Comparison of ENCODE assay signal across 9 mouse cellular contexts in the genomic region with DNA sequence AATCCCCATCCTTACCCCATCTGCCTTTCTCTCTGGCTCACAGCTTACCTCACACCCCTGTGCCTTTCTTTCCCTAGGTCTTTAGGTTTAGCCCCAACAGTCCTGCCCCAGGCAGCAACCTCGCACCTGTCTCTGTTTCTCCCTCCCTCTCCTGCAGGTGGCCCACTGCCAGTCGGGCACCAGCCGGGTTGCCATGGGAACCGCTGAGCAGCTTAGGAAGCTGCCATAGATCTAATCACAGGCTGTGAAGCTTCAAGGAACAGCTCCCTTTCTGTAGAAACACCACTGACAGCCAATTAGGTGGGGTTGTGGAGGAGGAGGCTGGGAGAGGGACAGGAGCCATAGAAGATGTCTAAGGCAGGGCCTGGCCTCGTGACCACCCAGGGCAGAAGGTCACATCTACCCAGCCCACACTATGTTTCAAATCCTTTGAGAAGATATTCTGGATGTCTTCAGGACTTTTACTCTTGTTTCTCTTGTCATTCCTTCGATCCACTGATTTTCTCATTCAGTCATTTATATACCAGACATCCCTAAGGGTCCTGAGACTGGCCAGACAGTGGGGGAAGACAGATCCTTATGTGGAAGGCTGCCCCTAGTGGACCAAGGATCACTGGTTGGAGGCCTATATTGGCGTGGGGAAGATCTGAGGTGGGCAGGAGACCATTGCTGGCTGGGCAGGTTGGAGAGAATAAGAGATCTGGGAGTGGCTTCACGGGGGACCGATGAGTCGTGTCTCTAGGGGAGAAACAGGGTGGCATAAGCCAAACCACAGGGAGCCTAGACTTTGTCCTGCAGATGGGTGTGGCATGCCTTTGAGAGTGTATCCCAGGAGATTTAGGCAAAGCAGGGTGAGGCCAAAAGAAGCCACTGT.
A peak's percentile ranks its signal among the peaks of the same experiment; 100 is the strongest.
DNase-seq lines count a peak whose midpoint lies in the region; ATAC-seq and TF ChIP-seq lines count a peak whose summit lies in the region.
"Had no signal": no experiment of that assay in that cellular context is flagged by ENCODE, and none has a peak within 500 bp of the region (broad histone marks: within the 10 kb centered on the region; RNA-seq: fewer than 3 reads in every experiment).

No protein-coding gene starts in this region.

- no peaks in the 10 kb centered on the region for H3K9me3 ChIP-seq in forebrain, embryonic 13.5 days (replicated peaks)
- H3K9me3 ChIP-seq in midbrain, embryonic 12.5 days = peaks cover 8% of the 10 kb centered on the region; the same call in 1 of the 2 replicates

- H3K9ac ChIP-seq in forebrain, embryonic 13.5 days = no peak overlapping the region
- H3K9ac ChIP-seq in midbrain, embryonic 12.5 days (replicated peaks) = 0 out of 2 replicates have a peak overlapping the region, but pooled peaks have one; percentile 15

- no peak for TF ChIP-seq CTCF in thymus, adult 2 months (IDR thresholded peaks at IDR 0.05; ENCODE audit: borderline replicate concordance, control insufficient read depth, extremely low read depth, insufficient read depth, low read length, poor library complexity)

- no peaks in the 10 kb centered on the region for H3K36me3 ChIP-seq in thymus, adult 2 months (ENCODE audit: control insufficient read depth, insufficient read depth, low read length)
- no peaks in the 10 kb centered on the region for H3K36me3 ChIP-seq in forebrain, embryonic 13.5 days (ENCODE audit: poor library complexity, severe bottlenecking)
- H3K36me3 ChIP-seq in midbrain, embryonic 12.5 days = no peaks in the 10 kb centered on the region

- peak; percentile 7 for DNase-seq in thymus, adult 2 months
- no peak for DNase-seq in thymus, adult 18-20 months
- DNase-seq in kidney, postnatal 25 days = peak; percentile 57 to 65
- peak; percentile 8 to 12 for DNase-seq in thymus, postnatal 10 days (ENCODE audit: low spot score in 2 of 2)
- no peak for DNase-seq in c-Kit-positive CD71-positive TER-119-positive erythroid progenitor cells, embryonic 14.5 days (ENCODE audit: low spot score)
- no peak for DNase-seq in heart, adult 8-10 months (ENCODE audit: low spot score)

- peak; percentile 92 for ATAC-seq in forebrain, embryonic 13.5 days
- peak; percentile 70 for ATAC-seq in midbrain, embryonic 12.5 days (ENCODE audit: low FRiP score, low read depth)

- no peak for TF ChIP-seq POLR2A in thymus, adult 2 months (IDR thresholded peaks at IDR 0.05; ENCODE audit: control insufficient read depth, extremely low read depth, insufficient read depth, low read length, poor library complexity)

- no peaks in the 10 kb centered on the region; the same call in 1 of the 2 replicates for H3K27me3 ChIP-seq in thymus, adult 2 months (ENCODE audit: control insufficient read depth, insufficient read depth, low read length)
- 0 out of 2 replicates have a peak, but pooled peaks cover 5% of the 10 kb centered on the region for H3K27me3 ChIP-seq in forebrain, embryonic 13.5 days
- no peaks in the 10 kb centered on the region for H3K27me3 ChIP-seq in midbrain, embryonic 12.5 days

- WGBS in thymus, adult 2 months = 32% methylated on average over 10 of the region's 10 CpGs
- WGBS in forebrain, embryonic 13.5 days = 20% methylated on average over 10 of the region's 10 CpGs
- 26% methylated on average over 10 of the region's 10 CpGs for WGBS in midbrain, embryonic 12.5 days

- H3K4me2 ChIP-seq in forebrain, embryonic 13.5 days = peak overlapping the region; percentile 21
- H3K4me2 ChIP-seq in midbrain, embryonic 12.5 days (replicated peaks) = peak overlapping the region; percentile 15; the same call in 1 of the 2 replicates

- H3K27ac ChIP-seq in thymus, adult 2 months (ENCODE audit: control insufficient read depth, insufficient read depth, low read length) = no peak overlapping the region
- peak overlapping the region; percentile 77 for H3K27ac ChIP-seq in forebrain, embryonic 13.5 days
- peak overlapping the region; percentile 68 for H3K27ac ChIP-seq in midbrain, embryonic 12.5 days (replicated peaks)

- H3K4me3 ChIP-seq in thymus, adult 2 months (ENCODE audit: control insufficient read depth, insufficient read depth, low read length) = no peak overlapping the region
- no peak overlapping the region for H3K4me3 ChIP-seq in forebrain, embryonic 13.5 days
- no peak overlapping the region for H3K4me3 ChIP-seq in midbrain, embryonic 12.5 days
- H3K4me3 ChIP-seq: myocyte had no signal

- no peaks in the 10 kb centered on the region for H3K4me1 ChIP-seq in thymus, adult 2 months (replicated peaks; ENCODE audit: control insufficient read depth, insufficient read depth, low read length)
- H3K4me1 ChIP-seq in forebrain, embryonic 13.5 days = peaks cover 39% of the 10 kb centered on the region
- H3K4me1 ChIP-seq in midbrain, embryonic 12.5 days = peaks cover 15% of the 10 kb centered on the region

Comparison
In these comparisons a context has a peak if more than half of its experiments do, and no peak if none do; other contexts are left out.
1. DNase-seq: peak in thymus, adult 2 months (single experiment), kidney, postnatal 25 days (2 of 2) and thymus, postnatal 10 days (2 of 2); none in thymus, adult 18-20 months (0 of 2), c-Kit-positive CD71-positive TER-119-positive erythroid progenitor cells, embryonic 14.5 days (single experiment) and heart, adult 8-10 months (single experiment).